Mouse (Mus musculus): ENCODE results near the gene Hacd1.

The Hacd1 gene

GRCm38 (mm10) chr2:14005121-14005520 lies 50.8 kb downstream of the Hacd1 start:
- DNase-seq (ENCODE audit: low spot score) = no peak

GRCm38 (mm10) chr2:13960136-13960535 lies 95.8 kb downstream of the Hacd1 start:
- no peak for DNase-seq (ENCODE audit: low spot score)

- no peak for DNase-seq (ENCODE audit: low spot score)
Measured at GRCm38 (mm10) chr2:13956463-13956862, 99.5 kb downstream of the Hacd1 start.

GRCm38 (mm10) chr2:13938118-13938517 lies 117.8 kb downstream of the Hacd1 start:
- DNase-seq (ENCODE audit: low spot score) = no peak

GRCm38 (mm10) chr2:13935343-13935742 lies 120.6 kb downstream of the Hacd1 start:
- no peak for DNase-seq (ENCODE audit: low spot score)

GRCm38 (mm10) chr2:13932253-13932652 lies 123.7 kb downstream of the Hacd1 start:
- DNase-seq (ENCODE audit: low spot score) = no peak

- no peak for DNase-seq (ENCODE audit: low spot score)
Measured at GRCm38 (mm10) chr2:13930724-13931123, 125.2 kb downstream of the Hacd1 start.

- DNase-seq (ENCODE audit: low spot score) = no peak
Measured at GRCm38 (mm10) chr2:13888568-13888967, 167.4 kb downstream of the Hacd1 start.

- no peak for DNase-seq (ENCODE audit: low spot score)
Measured at GRCm38 (mm10) chr2:13857461-13857860, 198.5 kb downstream of the Hacd1 start.

GRCm38 (mm10) chr2:13855510-13855909 lies 200.4 kb downstream of the Hacd1 start:
- no peak for DNase-seq (ENCODE audit: low spot score)

- DNase-seq (ENCODE audit: low spot score) = no peak
Measured at GRCm38 (mm10) chr2:13836310-13836709, 219.6 kb downstream of the Hacd1 start.

GRCm38 (mm10) chr2:13834989-13835388 lies 220.9 kb downstream of the Hacd1 start:
- DNase-seq (ENCODE audit: low spot score) = no peak

- no peak for DNase-seq (ENCODE audit: low spot score)
Measured at GRCm38 (mm10) chr2:13816645-13817044, 239.3 kb downstream of the Hacd1 start.

GRCm38 (mm10) chr2:13808593-13808992 lies 247.3 kb downstream of the Hacd1 start:
- DNase-seq (ENCODE audit: low spot score) = no peak

GRCm38 (mm10) chr2:13808008-13808407 lies 247.9 kb downstream of the Hacd1 start:
- no peak for DNase-seq (ENCODE audit: low spot score)

- no peak for DNase-seq (ENCODE audit: low spot score)
Measured at GRCm38 (mm10) chr2:13806120-13806519, 249.8 kb downstream of the Hacd1 start.

- DNase-seq (ENCODE audit: low spot score) = no peak
Measured at GRCm38 (mm10) chr2:13800639-13801038, 255.3 kb downstream of the Hacd1 start.

Measured in left cerebral cortex, adult 11 months (tissue).